Mouse (Mus musculus) intestine, embryonic 14.5 days (tissue): ENCODE measurements around the gene Fbxo47. TPM values are rescaled to one million over a fixed set of nuclear protein-coding genes. Genes with fewer than 3 reads are reported as not detected.

Source experiments
- ATAC-seq: fragments of 200-750 bp; cut with Nextera tagmentation; replicated peaks from 2 replicates; pipeline ENCODE4 v1.8.0; 2017; ENCODE audit warnings: low read depth, moderate number of reproducible peaks, moderate TSS enrichment, moderate library complexity; ENCODE audit not compliant: low FRiP score, low TSS enrichment
- DNase-seq: peaks from one replicate; pipeline ENCODE4 v3.0.0-alpha.2; 2018; ENCODE audit warnings: low spot score
- H3K27ac ChIP-seq: fragments of 300-500 bp; sonication (generic); 2 replicates; pipeline ENCODE4 v1.5.1; 2014; ENCODE audit warnings: low read depth, mild to moderate bottlenecking, control low read depth
- H3K27me3 ChIP-seq: fragments of 300-500 bp; sonication (generic); replicated peaks from 2 replicates; pipeline ENCODE4 v1.6.1; 2014; ENCODE audit warnings: low read length, control low read depth; ENCODE audit not compliant: control insufficient read depth, insufficient read depth
- H3K36me3 ChIP-seq: fragments of 300-500 bp; sonication (generic); 2 replicates; pipeline ENCODE4 v1.6.1; 2014; ENCODE audit warnings: low read length, control low read depth; ENCODE audit not compliant: control insufficient read depth, insufficient read depth
- H3K4me1 ChIP-seq: fragments of 300-500 bp; sonication (generic); replicated peaks from 2 replicates; pipeline ENCODE4 v1.6.1; 2014; ENCODE audit warnings: low read length, control low read depth, mixed read lengths; ENCODE audit not compliant: control insufficient read depth, insufficient read depth
- H3K4me2 ChIP-seq: fragments of 300-500 bp; sonication (generic); 2 replicates; pipeline ENCODE4 v1.6.1; 2014; ENCODE audit warnings: low read length
- H3K4me3 ChIP-seq: fragments of 300-500 bp; sonication (generic); 2 replicates; pipeline ENCODE4 v1.5.1; 2014; ENCODE audit warnings: low read depth, low read length, control low read depth, mixed read lengths
- H3K9ac ChIP-seq: fragments of 300-500 bp; sonication (generic); 2 replicates; pipeline ENCODE4 v1.6.1; 2014; ENCODE audit warnings: mild to moderate bottlenecking, low read length
- H3K9me3 ChIP-seq: fragments of 300-500 bp; sonication (generic); 2 replicates; pipeline ENCODE4 v1.6.1; 2016; ENCODE audit warnings: low read length, control low read depth; ENCODE audit not compliant: control insufficient read depth
- WGBS: fragments of 180-500 bp; shearing (Covaris S2); extraction: QIAGEN DNeasy Blood & Tissue Kit; methylation state at CpG from one replicate; pipeline ENCODE4 v1.1.7; 2014; 5-methylcytosine and 5-hydroxymethylcytosine counted together
- polyA plus RNA-seq: library from polyadenylated mRNA; unstranded; fragments of >200 nt; fragmentation: Nextera tagmentation; extraction: Ambion mirVana; gene quantifications from 2 replicates; pipeline ENCODE4 v1.2.1, GENCODE M21; 2014

The Fbxo47 gene
- 0.39 and 0.54 TPM in 2 replicates for polyA plus RNA-seq

GRCm38 (mm10) chr11:97883918-97884600 lies at the start of gene Fbxo47:
Gene Fbxo47 (minus strand): TSS chr11:97884154.
- ATAC-seq (peak; percentile 95), DNase-seq (peak; percentile 95)
- Histone ChIP-seq H3K36me3 (no peaks in the 10 kb centered on the region), H3K4me2 (peak within 1 kb of the TSS; percentile 61), H3K9me3 (peaks cover 4% of the 10 kb centered on the region; the same call in 1 of the 2 replicates), H3K4me3 (peak within 1 kb of the TSS; percentile 65), H3K27ac (peak within 1 kb of the TSS; percentile 90), H3K9ac (peak within 1 kb of the TSS; percentile 65), H3K4me1 (no peaks in the 10 kb centered on the region), H3K27me3 (no peaks in the 10 kb centered on the region)
- under 1% methylated on average over 37 of the region's 37 CpGs for WGBS

DNA sequence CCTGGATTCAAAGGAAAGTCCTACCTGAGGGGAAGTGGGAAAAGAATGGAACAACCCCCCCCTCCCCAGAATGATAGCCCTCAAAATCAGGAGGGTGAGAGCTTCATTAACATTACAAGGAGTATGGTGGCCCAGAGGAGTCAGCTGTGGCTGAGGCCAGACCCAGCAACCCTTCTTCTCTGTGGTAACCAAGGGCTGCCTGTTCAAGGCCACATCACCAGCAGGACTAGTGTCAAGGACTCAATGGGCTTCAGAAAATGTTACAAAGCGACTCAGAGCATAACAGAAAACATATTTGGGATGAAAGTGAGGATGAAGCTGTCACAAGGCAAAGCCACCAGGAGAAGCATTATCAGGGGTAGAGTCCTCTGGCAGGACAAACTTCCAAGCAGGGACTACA lies 49.6 kb upstream of the Fbxo47 start:
- no peak for ATAC-seq
- Histone ChIP-seq H3K9ac (no peak overlapping the region), H3K36me3 (no peaks in the 10 kb centered on the region), H3K27me3 (no peaks in the 10 kb centered on the region), H3K9me3 (no peaks in the 10 kb centered on the region), H3K4me2 (no peak overlapping the region), H3K27ac (no peak overlapping the region), H3K4me3 (no peak overlapping the region), H3K4me1 (no peaks in the 10 kb centered on the region)
- no peak for DNase-seq
- WGBS: 81% methylated on average over 1 of the region's 1 CpGs

DNA sequence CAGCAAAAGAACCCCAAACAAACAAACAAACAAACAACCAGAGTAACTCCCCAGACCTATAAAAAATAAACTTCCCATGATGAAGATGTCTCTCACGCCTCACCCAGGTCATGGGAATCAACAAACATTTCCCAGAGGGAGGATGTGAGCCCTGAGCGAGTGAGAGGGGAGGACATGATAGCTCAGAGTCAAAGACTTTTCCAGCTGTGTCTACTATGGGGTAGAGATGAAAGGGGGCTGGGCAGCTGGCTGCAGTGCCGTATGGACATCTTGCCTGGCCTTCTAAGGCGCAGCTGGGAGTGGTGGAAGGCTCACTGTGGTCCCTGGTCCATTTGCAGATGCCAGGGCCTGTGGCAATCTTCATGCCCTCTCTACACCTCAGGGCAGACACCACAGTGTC lies 45.0 kb upstream of the Fbxo47 start:
- no peak overlapping the region for H3K9ac ChIP-seq
- WGBS: 74% methylated on average over 4 of the region's 4 CpGs
- H3K9me3 ChIP-seq: no peaks in the 10 kb centered on the region
- ATAC-seq (no peak), DNase-seq (no peak)
- H3K36me3 ChIP-seq: no peaks in the 10 kb centered on the region
- no peak overlapping the region for H3K4me3 ChIP-seq
- no peak overlapping the region for H3K4me2 ChIP-seq
- no peak overlapping the region for H3K27ac ChIP-seq
- H3K4me1 ChIP-seq: no peaks in the 10 kb centered on the region
- H3K27me3 ChIP-seq: no peaks in the 10 kb centered on the region

DNA sequence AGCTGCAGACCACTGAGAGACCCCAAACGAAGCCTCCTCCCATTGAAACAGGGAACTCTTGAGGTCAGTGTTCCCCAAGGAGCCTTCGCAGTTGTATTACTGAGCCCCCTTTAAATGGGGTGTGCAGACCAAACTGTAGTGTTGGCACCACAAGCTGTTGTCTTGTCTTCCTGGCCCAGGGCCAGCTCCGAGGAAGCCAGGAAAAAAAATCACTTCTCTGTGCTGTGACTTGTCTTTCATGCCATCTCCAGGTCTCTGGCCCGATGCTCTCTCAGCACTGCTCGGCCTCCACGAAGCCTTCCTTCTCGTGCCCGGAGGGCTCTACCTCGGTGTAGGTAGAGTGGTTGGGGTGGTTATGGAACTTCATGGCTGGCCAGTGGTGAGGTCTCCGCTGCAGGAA lies 40.3 kb upstream of the Fbxo47 start:
- Histone ChIP-seq H3K4me2 (no peak overlapping the region), H3K27ac (no peak overlapping the region), H3K9ac (no peak overlapping the region), H3K36me3 (no peaks in the 10 kb centered on the region), H3K9me3 (no peaks in the 10 kb centered on the region), H3K27me3 (no peaks in the 10 kb centered on the region), H3K4me3 (no peak overlapping the region), H3K4me1 (no peaks in the 10 kb centered on the region)
- ATAC-seq (no peak), DNase-seq (no peak)
- WGBS: 86% methylated on average over 10 of the region's 10 CpGs

GRCm38 (mm10) chr11:97923639-97924038 lies 39.7 kb upstream of the Fbxo47 start:
- Histone ChIP-seq H3K9ac (no peak overlapping the region), H3K27ac (no peak overlapping the region), H3K4me1 (no peaks in the 10 kb centered on the region), H3K4me3 (no peak overlapping the region), H3K9me3 (no peaks in the 10 kb centered on the region), H3K27me3 (no peaks in the 10 kb centered on the region), H3K4me2 (no peak overlapping the region), H3K36me3 (no peaks in the 10 kb centered on the region)
- no peak for DNase-seq
- 78% methylated on average over 9 of the region's 9 CpGs for WGBS
- no peak for ATAC-seq

DNA sequence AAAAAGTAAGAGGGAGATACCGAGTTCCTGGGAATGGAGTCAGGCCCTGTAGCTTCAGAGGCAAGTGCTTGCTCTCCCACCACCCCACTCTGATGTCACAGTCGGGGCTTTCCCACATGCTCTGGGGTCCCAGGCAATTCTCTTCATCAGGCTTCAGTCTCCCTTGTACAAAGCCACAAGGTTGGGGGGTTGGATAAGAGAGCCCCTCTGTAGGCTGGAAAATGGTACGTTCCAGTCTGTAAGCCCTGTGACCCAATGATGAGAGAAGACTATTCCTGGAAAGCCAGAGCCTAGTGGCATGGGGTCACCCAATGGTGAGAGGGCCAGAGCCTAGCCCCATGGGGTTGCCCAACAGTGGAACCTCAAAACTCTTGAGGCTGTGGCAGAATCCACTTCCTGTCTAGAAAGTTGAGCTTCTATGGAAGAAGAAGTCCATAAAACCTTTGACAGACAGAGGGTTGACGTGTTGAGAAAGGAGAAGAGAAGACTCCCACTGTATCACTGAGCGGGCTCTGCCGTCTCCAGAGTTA lies 32.1 kb upstream of the Fbxo47 start:
- H3K27me3 ChIP-seq: no peaks in the 10 kb centered on the region
- H3K9ac ChIP-seq: no peak overlapping the region
- no peak overlapping the region for H3K4me2 ChIP-seq
- 86% methylated on average over 6 of the region's 6 CpGs for WGBS
- ATAC-seq (no peak), DNase-seq (no peak)
- H3K4me1 ChIP-seq: no peaks in the 10 kb centered on the region
- H3K4me3 ChIP-seq: no peak overlapping the region
- H3K9me3 ChIP-seq: no peaks in the 10 kb centered on the region
- H3K36me3 ChIP-seq: no peaks in the 10 kb centered on the region
- no peak overlapping the region for H3K27ac ChIP-seq

DNA sequence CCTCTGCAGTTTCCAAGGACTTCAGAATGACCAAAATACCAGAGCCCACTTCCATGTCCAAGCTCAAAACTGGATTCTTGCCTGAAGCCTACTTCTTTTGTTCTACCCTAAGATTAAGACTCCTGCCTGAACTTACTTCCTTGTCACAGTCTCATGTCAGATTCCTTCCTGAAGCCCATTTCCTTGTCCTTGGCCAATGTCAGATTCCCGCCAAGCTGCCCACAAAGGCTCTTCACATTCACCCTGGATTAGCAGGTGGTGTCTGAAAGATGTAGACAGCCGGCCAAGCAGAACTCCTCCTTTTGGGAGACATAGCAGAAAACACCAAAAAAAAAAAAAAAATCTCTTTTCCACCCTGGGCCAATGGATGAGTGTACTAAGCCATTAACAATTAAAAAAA lies 31.5 kb upstream of the Fbxo47 start:
- H3K4me3 ChIP-seq: no peak overlapping the region
- H3K36me3 ChIP-seq: no peaks in the 10 kb centered on the region
- no peak overlapping the region for H3K4me2 ChIP-seq
- H3K27ac ChIP-seq: no peak overlapping the region
- 91% methylated on average over 2 of the region's 2 CpGs for WGBS
- H3K4me1 ChIP-seq: no peaks in the 10 kb centered on the region
- H3K27me3 ChIP-seq: no peaks in the 10 kb centered on the region
- H3K9ac ChIP-seq: no peak overlapping the region
- no peak for DNase-seq
- no peaks in the 10 kb centered on the region for H3K9me3 ChIP-seq
- no peak for ATAC-seq

- H3K36me3 ChIP-seq: no peaks in the 10 kb centered on the region
- no peak overlapping the region for H3K4me3 ChIP-seq
- WGBS: 84% methylated on average over 14 of the region's 14 CpGs
- H3K9ac ChIP-seq: no peak overlapping the region
- ATAC-seq (no peak), DNase-seq (no peak)
- H3K9me3 ChIP-seq: no peaks in the 10 kb centered on the region
- H3K4me1 ChIP-seq: no peaks in the 10 kb centered on the region
- no peak overlapping the region for H3K27ac ChIP-seq
- no peaks in the 10 kb centered on the region for H3K27me3 ChIP-seq
- H3K4me2 ChIP-seq: no peak overlapping the region
Measured at GRCm38 (mm10) chr11:97913111-97913510, 29.2 kb upstream of the Fbxo47 start.
